Mouse (Mus musculus) E14TG2a.4 (cell line): ENCODE results near the gene Svop.

Experiments
- H3K27me3 ChIP-seq: 2 replicates; pipeline ENCODE4 v1.6.1; 2014; ENCODE audit warnings: low read length, control low read depth; ENCODE audit not compliant: insufficient read depth
- H3K36me3 ChIP-seq: 2 replicates; pipeline ENCODE4 v1.6.1; 2014; ENCODE audit warnings: low read length, control low read depth; ENCODE audit not compliant: insufficient read depth
- H3K4me1 ChIP-seq: replicated peaks from 2 replicates; pipeline ENCODE4 v1.6.1; 2014; ENCODE audit warnings: low read depth, low read length, control low read depth
- H3K4me3 ChIP-seq: replicated peaks from 2 replicates; pipeline ENCODE4 v1.5.1; 2014; ENCODE audit warnings: mild to moderate bottlenecking, low read length
- H3K9me3 ChIP-seq: 2 replicates; pipeline ENCODE4 v1.6.1; 2014; ENCODE audit warnings: low read length, control low read depth
- CTCF ChIP-seq: conservative IDR thresholded peaks from 2 replicates; pipeline ENCODE4 v1.5.1; 2014; ENCODE audit warnings: low read length
- NANOG ChIP-seq: IDR thresholded peaks from 2 replicates; pipeline ENCODE4 v1.6.1; 2014; ENCODE audit warnings: borderline replicate concordance, low read length, mixed read lengths
- POU5F1 ChIP-seq: IDR thresholded peaks from 2 replicates; pipeline ENCODE4 v1.6.1; 2014; ENCODE audit warnings: low read length, borderline replicate concordance

The Svop gene

GRCm38 (mm10) chr5:114063958-114064357 is 27.4 kb downstream of the Svop start:
- H3K27me3 ChIP-seq, result no peaks in the 10 kb centered on the region
- no peak for TF ChIP-seq CTCF
- TF ChIP-seq NANOG, result no peak
- TF ChIP-seq POU5F1, result no peak
- H3K4me1 ChIP-seq, result peaks cover 3% of the 10 kb centered on the region; the same call in 1 of the 2 replicates
- H3K36me3 ChIP-seq, result no peaks in the 10 kb centered on the region
- no peak overlapping the region for H3K4me3 ChIP-seq
- H3K9me3 ChIP-seq, result no peaks in the 10 kb centered on the region

- no peak for TF ChIP-seq POU5F1
- no peak for TF ChIP-seq NANOG
- no peak for TF ChIP-seq CTCF
- Histone ChIP-seq H3K4me1 (peaks cover 6% of the 10 kb centered on the region; the same call in 1 of the 2 replicates), H3K9me3 (peaks cover 5% of the 10 kb centered on the region; the same call in 1 of the 2 replicates), H3K27me3 (no peaks in the 10 kb centered on the region), H3K36me3 (no peaks in the 10 kb centered on the region), H3K4me3 (no peak overlapping the region)
Observed at GRCm38 (mm10) chr5:114061675-114062074, 29.7 kb downstream of the Svop start.

GRCm38 (mm10) chr5:114057129-114057731 is 34.1 kb downstream of the Svop start:
- Histone ChIP-seq H3K27me3 (no peaks in the 10 kb centered on the region), H3K36me3 (no peaks in the 10 kb centered on the region), H3K4me1 (peaks cover 13% of the 10 kb centered on the region), H3K9me3 (peaks cover 5% of the 10 kb centered on the region; the same call in 1 of the 2 replicates), H3K4me3 (no peak overlapping the region)
- TF ChIP-seq NANOG (no peak), POU5F1 (no peak), CTCF (no peak)

- 0 out of 2 replicates have a peak, but pooled peaks cover 3% of the 10 kb centered on the region for H3K27me3 ChIP-seq
- TF ChIP-seq CTCF, result peak; percentile 91
- no peak for TF ChIP-seq NANOG
- peak overlapping the region; percentile 60 for H3K4me3 ChIP-seq
- peaks cover 21% of the 10 kb centered on the region for H3K4me1 ChIP-seq
- no peaks in the 10 kb centered on the region for H3K36me3 ChIP-seq
- H3K9me3 ChIP-seq, result 0 out of 2 replicates have a peak, but pooled peaks cover 4% of the 10 kb centered on the region
Observed at GRCm38 (mm10) chr5:114052246-114052761, 39.1 kb downstream of the Svop start.

- Histone ChIP-seq H3K4me1 (peaks cover 20% of the 10 kb centered on the region), H3K9me3 (0 out of 2 replicates have a peak, but pooled peaks cover 4% of the 10 kb centered on the region), H3K27me3 (0 out of 2 replicates have a peak, but pooled peaks cover 3% of the 10 kb centered on the region), H3K4me3 (no peak overlapping the region), H3K36me3 (no peaks in the 10 kb centered on the region)
- TF ChIP-seq CTCF, result no peak
- TF ChIP-seq POU5F1, result no peak
- TF ChIP-seq NANOG, result no peak
Observed at GRCm38 (mm10) chr5:114048731-114049308, 42.5 kb downstream of the Svop start.

- TF ChIP-seq POU5F1 (no peak), NANOG (no peak), CTCF (peak; percentile 93)
- Histone ChIP-seq H3K9me3 (0 out of 2 replicates have a peak, but pooled peaks cover 4% of the 10 kb centered on the region), H3K4me3 (no peak overlapping the region), H3K36me3 (no peaks in the 10 kb centered on the region), H3K4me1 (peaks cover 26% of the 10 kb centered on the region), H3K27me3 (0 out of 2 replicates have a peak, but pooled peaks cover 3% of the 10 kb centered on the region)
Observed at GRCm38 (mm10) chr5:114047182-114047581, 44.2 kb downstream of the Svop start.

- 0 out of 2 replicates have a peak, but pooled peaks cover 3% of the 10 kb centered on the region for H3K27me3 ChIP-seq
- 0 out of 2 replicates have a peak, but pooled peaks cover 4% of the 10 kb centered on the region for H3K9me3 ChIP-seq
- TF ChIP-seq NANOG (no peak), CTCF (no peak)
- H3K36me3 ChIP-seq, result no peaks in the 10 kb centered on the region
- no peak overlapping the region for H3K4me3 ChIP-seq
- H3K4me1 ChIP-seq, result peaks cover 27% of the 10 kb centered on the region
Observed at GRCm38 (mm10) chr5:114046604-114047003, 44.8 kb downstream of the Svop start.

GRCm38 (mm10) chr5:114046151-114046550 is 45.2 kb downstream of the Svop start:
- Histone ChIP-seq H3K27me3 (0 out of 2 replicates have a peak, but pooled peaks cover 3% of the 10 kb centered on the region), H3K9me3 (0 out of 2 replicates have a peak, but pooled peaks cover 4% of the 10 kb centered on the region), H3K4me3 (no peak overlapping the region), H3K4me1 (peaks cover 29% of the 10 kb centered on the region), H3K36me3 (no peaks in the 10 kb centered on the region)
- no peak for TF ChIP-seq NANOG
- TF ChIP-seq CTCF, result no peak
- no peak for TF ChIP-seq POU5F1
